Mouse (Mus musculus) olfactory bulb, adult 2 months (tissue): ENCODE results near the gene Usp47. TPM values are rescaled to one million over a fixed set of nuclear protein-coding genes. Genes with fewer than 3 reads are reported as not detected.
A peak's percentile ranks its signal among the peaks of the same experiment; 100 is the strongest.

Source experiments
- H3K27ac ChIP-seq: fragments of 200-500 bp; 2 replicates; pipeline ENCODE4 v1.5.1; 2012; ENCODE audit warnings: low read depth, low read length; ENCODE audit not compliant: insufficient read depth
- H3K4me1 ChIP-seq: fragments of 200-500 bp; 2 replicates; pipeline ENCODE4 v1.6.1; 2012; ENCODE audit warnings: low read length; ENCODE audit not compliant: control insufficient read depth, insufficient read depth
- H3K4me3 ChIP-seq: fragments of 200-500 bp; 2 replicates; pipeline ENCODE4 v1.5.1; 2012; ENCODE audit warnings: mild to moderate bottlenecking, low read depth, low read length, moderate library complexity; ENCODE audit not compliant: insufficient read depth
- CTCF ChIP-seq: fragments of 200-500 bp; IDR thresholded peaks from 2 replicates; pipeline ENCODE4 v1.5.1; 2012; ENCODE audit warnings: low read depth, mild to moderate bottlenecking, low read length, moderate library complexity; ENCODE audit not compliant: insufficient read depth
- POLR2A ChIP-seq: fragments of 200-500 bp; IDR thresholded peaks from 2 replicates; pipeline ENCODE4 v1.6.1; 2012; ENCODE audit warnings: mild to moderate bottlenecking, low read depth, low read length, moderate library complexity; ENCODE audit not compliant: insufficient read depth
- WGBS: fragments of 180-500 bp; shearing (Covaris S2); methylation state at CpG from one replicate; pipeline ENCODE4 v1.1.7; 2018; 5-methylcytosine and 5-hydroxymethylcytosine counted together
- polyA plus RNA-seq: library from polyadenylated mRNA; stranded (reverse); fragments of >200 nt; gene quantifications from 2 replicates; pipeline ENCODE4 v1.2.4, GENCODE M21; 2012; ENCODE audit warnings: low replicate concordance; ENCODE audit not compliant: missing spikeins, insufficient read depth, insufficient read length

The Usp47 gene
- polyA plus RNA-seq, result 72.2 TPM in 1 of 2 replicates, not detected in the other

DNA sequence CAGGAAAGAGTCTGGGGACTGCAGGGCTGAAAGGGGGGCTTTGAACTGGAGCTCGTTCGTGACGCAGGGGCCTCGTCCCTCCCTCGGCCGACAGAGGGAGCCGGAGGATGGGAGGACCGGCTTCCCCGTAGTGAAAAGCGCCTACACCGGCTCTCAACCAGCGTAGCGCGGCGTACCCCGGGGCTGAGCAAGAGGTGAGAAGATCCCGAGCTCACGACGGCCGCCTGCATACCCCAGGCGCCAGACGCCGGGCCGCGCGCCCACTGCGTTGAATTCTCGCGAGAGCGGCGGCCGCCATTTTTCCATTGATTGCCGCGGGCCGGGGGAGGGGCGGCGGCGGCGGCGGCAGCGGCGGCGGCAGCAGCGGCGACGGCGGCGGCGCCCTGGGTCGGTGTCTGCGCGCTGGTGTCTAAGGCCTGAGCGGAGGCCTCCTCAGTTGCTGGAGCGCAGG is at the start of gene Usp47:
Gene Usp47 (plus strand): TSS at position 355 of the 451 bp plus-strand sequence.
- Histone ChIP-seq H3K4me1 (peaks cover 4% of the 10 kb centered on the region), H3K4me3 (peak within 1 kb of the TSS; percentile 58), H3K27ac (peak within 1 kb of the TSS; percentile 81)
- WGBS, result under 1% methylated on average over 54 of the region's 54 CpGs
- TF ChIP-seq CTCF (peak; percentile 50; the same call in 1 of the 2 replicates), POLR2A (peak; percentile 89)

- Histone ChIP-seq H3K4me3 (no peak overlapping the region), H3K27ac (no peak overlapping the region), H3K4me1 (no peaks in the 10 kb centered on the region)
- 72% methylated on average over 2 of the region's 2 CpGs for WGBS
- TF ChIP-seq POLR2A, result no peak
- no peak for TF ChIP-seq CTCF
These were observed 46.9 kb upstream of the Usp47 start for GRCm38 (mm10) chr7:111976401-111976800.

DNA sequence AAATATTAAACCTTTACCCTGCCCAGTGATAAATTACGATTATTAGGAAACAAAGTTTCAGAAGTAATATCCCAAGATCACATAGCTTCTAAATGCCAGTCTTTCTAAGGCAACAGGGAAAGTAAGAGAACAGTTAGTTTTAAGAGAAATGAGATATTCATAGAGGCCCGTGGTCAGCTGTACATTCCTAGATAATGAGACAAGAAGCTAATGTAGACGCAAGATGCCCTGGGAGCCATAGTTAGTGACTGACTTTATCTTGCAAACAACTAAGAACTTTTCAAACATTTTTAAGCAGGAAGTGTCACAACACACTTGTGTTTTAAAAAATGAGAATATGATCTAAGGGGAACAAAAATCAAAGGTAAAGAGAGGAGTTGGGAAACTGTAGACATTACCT is 45.4 kb upstream of the Usp47 start:
- TF ChIP-seq POLR2A (no peak), CTCF (no peak)
- H3K4me1 ChIP-seq, result no peaks in the 10 kb centered on the region
- no peak overlapping the region for H3K4me3 ChIP-seq
- no peak overlapping the region for H3K27ac ChIP-seq
- 94% methylated on average over 3 of the region's 3 CpGs for WGBS

DNA sequence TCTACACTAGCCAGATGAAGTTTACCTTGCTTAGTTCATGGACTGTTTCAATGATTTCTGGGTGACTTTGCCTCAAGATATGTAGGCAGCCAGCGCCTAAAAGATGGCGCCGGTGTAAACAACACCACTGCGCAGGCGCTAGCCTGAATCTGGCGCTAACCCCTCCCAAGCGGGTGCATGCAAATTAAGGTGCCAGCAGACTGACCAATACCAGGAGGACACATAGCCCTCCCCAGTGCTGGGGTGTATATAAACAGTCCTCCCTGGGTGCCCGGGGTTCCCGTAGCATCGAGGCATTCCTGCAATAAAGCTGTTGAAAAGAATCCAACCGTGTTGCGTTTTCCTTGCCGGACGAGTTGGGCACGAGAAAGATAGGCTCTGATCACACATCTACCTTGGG is 41.0 kb upstream of the Usp47 start:
- TF ChIP-seq POLR2A, result no peak
- no peak for TF ChIP-seq CTCF
- Histone ChIP-seq H3K27ac (no peak overlapping the region), H3K4me3 (no peak overlapping the region), H3K4me1 (no peaks in the 10 kb centered on the region)
- WGBS, result 96% methylated on average over 15 of the region's 15 CpGs

DNA sequence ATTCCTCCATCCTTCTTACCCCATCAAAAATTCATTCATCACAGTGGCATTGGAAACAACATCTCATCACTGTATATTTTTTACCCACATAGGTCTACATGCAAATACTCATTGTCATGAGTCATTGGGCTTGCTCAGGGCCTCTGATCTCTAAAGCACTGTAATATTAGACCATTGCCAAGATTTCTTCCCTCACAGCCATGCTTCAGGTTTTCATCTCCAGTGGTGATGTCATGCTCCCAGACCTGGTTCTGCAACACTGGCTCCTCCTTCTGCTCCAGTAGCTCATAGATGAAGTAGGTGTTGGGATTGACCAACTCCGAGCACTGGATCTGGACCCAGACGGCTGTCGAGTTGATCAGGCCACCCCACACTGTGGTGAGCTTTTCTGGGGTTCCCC is 38.8 kb upstream of the Usp47 start:
- WGBS, result 92% methylated on average over 3 of the region's 3 CpGs
- Histone ChIP-seq H3K27ac (no peak overlapping the region), H3K4me3 (no peak overlapping the region), H3K4me1 (no peaks in the 10 kb centered on the region)
- TF ChIP-seq CTCF, result no peak
- TF ChIP-seq POLR2A, result no peak

DNA sequence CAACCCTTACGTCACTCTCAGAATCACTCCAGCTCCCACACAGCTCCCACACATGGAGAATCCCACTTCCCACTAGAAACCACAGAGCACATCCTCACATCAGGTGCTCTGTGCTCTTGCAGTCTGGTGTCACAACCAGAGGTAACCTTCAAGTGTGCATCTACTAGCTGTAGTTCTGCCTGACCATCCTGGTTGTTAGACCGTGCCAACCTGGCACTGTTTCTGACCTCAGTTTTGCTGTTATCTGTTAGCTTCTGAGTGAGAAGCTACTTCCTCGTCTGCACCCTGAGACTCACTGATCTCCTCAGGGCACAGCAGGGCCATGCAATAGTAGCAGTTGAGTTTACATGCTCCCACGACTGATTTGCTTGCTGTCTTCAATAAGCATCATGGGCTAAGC is 38.0 kb upstream of the Usp47 start:
- Histone ChIP-seq H3K4me1 (no peaks in the 10 kb centered on the region), H3K4me3 (no peak overlapping the region), H3K27ac (no peak overlapping the region)
- 88% methylated on average over 4 of the region's 4 CpGs for WGBS
- TF ChIP-seq CTCF (no peak), POLR2A (no peak)

GRCm38 (mm10) chr7:111986906-111987305 is 36.4 kb upstream of the Usp47 start:
- H3K4me1 ChIP-seq, result no peaks in the 10 kb centered on the region
- WGBS, result 90% methylated on average over 3 of the region's 3 CpGs
- H3K4me3 ChIP-seq, result no peak overlapping the region
- no peak overlapping the region for H3K27ac ChIP-seq
- TF ChIP-seq CTCF (no peak), POLR2A (no peak)

DNA sequence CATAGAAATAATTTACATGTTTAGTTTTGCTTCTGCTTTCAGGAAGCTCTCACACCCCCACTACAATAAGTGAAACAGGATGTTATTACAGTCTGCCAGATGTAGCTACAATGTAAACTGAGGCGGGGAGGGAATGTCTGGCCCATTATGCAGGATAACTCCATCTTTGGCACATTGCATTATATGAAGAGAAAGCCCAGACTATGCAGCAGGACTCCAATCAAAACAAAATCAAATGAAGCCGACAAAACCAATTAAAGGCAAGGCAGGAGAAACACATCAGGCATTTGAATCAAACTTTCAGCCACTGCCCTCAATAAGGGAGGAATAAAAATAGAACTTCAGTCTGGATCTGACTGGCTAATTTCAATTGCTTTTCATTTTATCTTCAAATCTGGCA is 25.9 kb upstream of the Usp47 start:
- TF ChIP-seq POLR2A (no peak), CTCF (no peak)
- no peak overlapping the region for H3K4me3 ChIP-seq
- H3K27ac ChIP-seq, result no peak overlapping the region
- H3K4me1 ChIP-seq, result no peaks in the 10 kb centered on the region
- WGBS, result 41% methylated on average over 2 of the region's 2 CpGs

DNA sequence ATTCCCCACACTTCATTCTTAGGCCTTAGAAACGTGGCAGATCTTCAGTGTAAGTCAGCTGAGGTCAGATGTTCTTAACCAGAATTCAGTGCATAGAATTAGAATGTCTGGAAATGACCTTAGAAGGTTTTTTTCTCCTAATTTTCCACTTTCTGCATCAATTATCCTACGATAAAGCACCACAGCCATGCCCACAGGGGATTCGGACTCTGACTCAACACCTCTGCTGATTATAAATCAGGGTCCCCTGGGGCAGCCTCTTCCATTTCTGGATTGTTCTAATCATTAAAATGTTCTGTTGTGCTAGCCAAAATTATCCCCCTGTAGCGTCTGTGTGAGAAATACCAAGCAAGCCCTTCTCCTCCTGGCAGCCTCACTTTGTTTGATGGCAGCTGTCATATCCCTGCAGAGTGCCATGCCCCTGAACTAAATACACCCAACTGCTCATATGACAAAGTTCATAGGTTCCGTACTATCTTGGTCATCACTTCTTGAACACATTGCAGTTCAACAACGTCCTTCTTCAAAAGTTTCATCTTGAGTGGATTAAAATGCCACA is 24.8 kb upstream of the Usp47 start:
- TF ChIP-seq CTCF (no peak), POLR2A (no peak)
- WGBS, result 66% methylated on average over 6 of the region's 6 CpGs
- Histone ChIP-seq H3K4me1 (no peaks in the 10 kb centered on the region), H3K4me3 (no peak overlapping the region), H3K27ac (no peak overlapping the region)

- Histone ChIP-seq H3K4me3 (no peak overlapping the region), H3K4me1 (no peaks in the 10 kb centered on the region), H3K27ac (no peak overlapping the region)
- TF ChIP-seq POLR2A (no peak), CTCF (no peak)
These were observed 23.9 kb upstream of the Usp47 start for GRCm38 (mm10) chr7:111999376-111999775.
